Mouse (Mus musculus): Measurements from ENCODE around the gene Ppp3r2.

The Ppp3r2 gene

DNA sequence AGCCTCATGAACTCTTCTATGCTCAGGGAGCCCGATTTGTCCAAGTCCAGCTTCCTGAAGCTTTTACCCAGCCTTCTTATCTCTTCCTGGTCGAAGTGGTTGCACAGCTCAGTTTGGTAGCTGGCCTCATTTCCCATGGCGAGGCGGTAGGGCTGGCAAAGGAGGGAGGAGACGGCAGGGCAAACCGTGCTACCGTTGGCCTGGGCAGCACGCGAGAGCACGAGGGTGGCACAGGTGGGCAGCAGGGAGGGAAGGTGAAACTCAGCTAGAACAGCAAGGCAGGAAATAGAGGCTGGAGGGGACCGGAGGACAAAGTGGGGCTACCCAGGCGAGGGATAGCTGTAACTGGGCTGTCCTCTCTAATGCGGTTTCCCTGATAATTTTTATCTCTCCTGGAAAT is at the start of gene Ppp3r2:
TSS of gene Ppp3r2 (minus strand) at position 213 of the 400 bp plus-strand sequence.
- Histone ChIP-seq H3K4me1 (replicated peaks; ENCODE audit: low read depth, low read length) (no peaks in the 10 kb centered on the region), H3K4me3 (replicated peaks; ENCODE audit: low read length) (no peak within 1 kb of the TSS), H3K9me3 (ENCODE audit: low read length) (no peaks in the 10 kb centered on the region), H3K27me3 (ENCODE audit: insufficient read depth, low read length) (no peaks in the 10 kb centered on the region), H3K36me3 (ENCODE audit: insufficient read depth, low read length) (no peaks in the 10 kb centered on the region)
- TF ChIP-seq POU5F1 (IDR thresholded peaks at IDR 0.05; ENCODE audit: borderline replicate concordance, low read length): no peak
- TF ChIP-seq NANOG (IDR thresholded peaks at IDR 0.05; ENCODE audit: borderline replicate concordance, low read length): no peak
- TF ChIP-seq CTCF (conservative IDR thresholded peaks at IDR 0.05; ENCODE audit: low read length): no peak

- no peaks in the 10 kb centered on the region for H3K9me3 ChIP-seq (ENCODE audit: low read length)
- H3K4me3 ChIP-seq (replicated peaks; ENCODE audit: low read length): no peak overlapping the region
- H3K27me3 ChIP-seq (ENCODE audit: insufficient read depth, low read length): no peaks in the 10 kb centered on the region
- TF ChIP-seq CTCF (conservative IDR thresholded peaks at IDR 0.05; ENCODE audit: low read length): no peak
- no peak for TF ChIP-seq NANOG (IDR thresholded peaks at IDR 0.05; ENCODE audit: borderline replicate concordance, low read length)
- TF ChIP-seq POU5F1 (IDR thresholded peaks at IDR 0.05; ENCODE audit: borderline replicate concordance, low read length): no peak
- no peaks in the 10 kb centered on the region for H3K4me1 ChIP-seq (replicated peaks; ENCODE audit: low read depth, low read length)
- no peaks in the 10 kb centered on the region for H3K36me3 ChIP-seq (ENCODE audit: insufficient read depth, low read length)
Observed at GRCm38 (mm10) chr4:49729326-49729725, 47.5 kb upstream of the Ppp3r2 start.

DNA sequence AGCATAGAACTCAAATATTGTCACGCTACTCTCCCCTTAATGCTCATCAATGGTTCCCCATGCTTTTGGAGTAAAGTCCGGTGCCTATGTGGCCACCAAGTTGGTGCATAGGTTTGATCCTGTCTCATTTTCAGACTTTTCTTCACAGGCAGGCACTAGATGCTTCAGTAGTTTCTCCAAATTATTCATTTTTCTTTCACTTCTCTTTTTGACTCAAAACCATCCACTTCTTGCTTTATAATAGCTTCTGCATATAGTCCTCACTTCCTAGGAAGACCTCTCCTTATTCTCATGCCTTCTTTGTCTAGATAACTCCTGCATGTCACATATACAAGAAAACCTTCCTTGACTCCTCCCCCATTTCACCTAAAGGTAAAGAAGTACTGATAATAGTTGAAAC is 42.1 kb upstream of the Ppp3r2 start:
- Histone ChIP-seq H3K4me1 (replicated peaks; ENCODE audit: low read depth, low read length) (no peaks in the 10 kb centered on the region), H3K4me3 (replicated peaks; ENCODE audit: low read length) (no peak overlapping the region), H3K36me3 (ENCODE audit: insufficient read depth, low read length) (no peaks in the 10 kb centered on the region), H3K9me3 (ENCODE audit: low read length) (no peaks in the 10 kb centered on the region), H3K27me3 (ENCODE audit: insufficient read depth, low read length) (no peaks in the 10 kb centered on the region)
- no peak for TF ChIP-seq NANOG (IDR thresholded peaks at IDR 0.05; ENCODE audit: borderline replicate concordance, low read length)
- TF ChIP-seq CTCF (conservative IDR thresholded peaks at IDR 0.05; ENCODE audit: low read length): no peak
- TF ChIP-seq POU5F1 (IDR thresholded peaks at IDR 0.05; ENCODE audit: borderline replicate concordance, low read length): no peak

DNA sequence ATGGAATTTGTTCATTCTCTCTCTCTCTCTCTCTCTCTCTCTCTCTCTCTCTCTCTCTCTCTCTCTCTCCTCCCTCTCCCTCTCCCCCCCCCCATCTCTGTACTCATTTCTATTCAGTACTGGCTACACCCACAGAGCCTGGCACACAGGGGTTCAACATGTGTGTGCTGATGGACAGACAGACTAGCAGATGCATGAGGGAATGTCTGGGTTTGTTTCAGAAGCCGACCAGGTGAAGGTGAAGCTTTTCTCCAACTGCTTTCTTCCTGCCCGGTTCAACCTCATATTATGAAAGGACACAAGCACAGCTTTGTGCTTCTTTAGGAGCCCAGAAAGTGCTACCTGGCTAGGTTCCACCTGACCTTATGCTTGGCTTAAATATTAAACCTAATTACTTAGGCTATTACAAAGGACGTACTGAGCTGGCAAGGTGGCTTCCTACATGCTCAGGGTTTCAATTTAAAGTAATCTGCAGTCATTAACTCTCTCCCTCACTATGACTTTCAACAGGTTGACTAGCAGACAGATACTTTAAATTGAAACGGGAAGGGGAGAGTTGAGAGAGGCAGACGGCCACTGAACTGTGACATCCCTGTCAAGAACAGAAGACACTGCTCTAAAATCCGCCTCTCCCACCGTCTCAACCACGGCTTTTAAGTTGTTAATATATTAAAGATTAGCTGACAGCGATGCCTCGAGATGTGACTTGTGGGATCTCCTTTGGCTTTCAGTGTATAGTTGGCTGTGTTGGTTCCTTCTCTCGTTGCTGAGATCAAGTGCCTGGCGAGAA is 9.8 kb upstream of the Ppp3r2 start:
- no peak for TF ChIP-seq NANOG (IDR thresholded peaks at IDR 0.05; ENCODE audit: borderline replicate concordance, low read length)
- no peak for TF ChIP-seq CTCF (conservative IDR thresholded peaks at IDR 0.05; ENCODE audit: low read length)
- TF ChIP-seq POU5F1 (IDR thresholded peaks at IDR 0.05; ENCODE audit: borderline replicate concordance, low read length): no peak
- Histone ChIP-seq H3K4me3 (replicated peaks; ENCODE audit: low read length) (no peak overlapping the region), H3K36me3 (ENCODE audit: insufficient read depth, low read length) (no peaks in the 10 kb centered on the region), H3K4me1 (replicated peaks; ENCODE audit: low read depth, low read length) (no peaks in the 10 kb centered on the region), H3K27me3 (ENCODE audit: insufficient read depth, low read length) (no peaks in the 10 kb centered on the region), H3K9me3 (ENCODE audit: low read length) (no peaks in the 10 kb centered on the region)

- Histone ChIP-seq H3K9me3 (ENCODE audit: low read length) (no peaks in the 10 kb centered on the region), H3K4me1 (replicated peaks; ENCODE audit: low read depth, low read length) (no peaks in the 10 kb centered on the region), H3K4me3 (replicated peaks; ENCODE audit: low read length) (no peak overlapping the region), H3K36me3 (ENCODE audit: insufficient read depth, low read length) (no peaks in the 10 kb centered on the region), H3K27me3 (ENCODE audit: insufficient read depth, low read length) (no peaks in the 10 kb centered on the region)
- TF ChIP-seq NANOG (IDR thresholded peaks at IDR 0.05; ENCODE audit: borderline replicate concordance, low read length) (no peak), POU5F1 (IDR thresholded peaks at IDR 0.05; ENCODE audit: borderline replicate concordance, low read length) (no peak), CTCF (conservative IDR thresholded peaks at IDR 0.05; ENCODE audit: low read length) (peak; percentile 67)
Observed at GRCm38 (mm10) chr4:49688594-49689288, 6.9 kb upstream of the Ppp3r2 start.

- no peaks in the 10 kb centered on the region for H3K4me1 ChIP-seq (replicated peaks; ENCODE audit: low read depth, low read length)
- TF ChIP-seq NANOG (IDR thresholded peaks at IDR 0.05; ENCODE audit: borderline replicate concordance, low read length) (no peak), CTCF (conservative IDR thresholded peaks at IDR 0.05; ENCODE audit: low read length) (no peak), POU5F1 (IDR thresholded peaks at IDR 0.05; ENCODE audit: borderline replicate concordance, low read length) (no peak)
- no peak overlapping the region for H3K4me3 ChIP-seq (replicated peaks; ENCODE audit: low read length)
- no peaks in the 10 kb centered on the region for H3K9me3 ChIP-seq (ENCODE audit: low read length)
- no peaks in the 10 kb centered on the region for H3K36me3 ChIP-seq (ENCODE audit: insufficient read depth, low read length)
- H3K27me3 ChIP-seq (ENCODE audit: insufficient read depth, low read length): no peaks in the 10 kb centered on the region
Observed at GRCm38 (mm10) chr4:49680171-49680875, 1.5 kb downstream of the Ppp3r2 start.

DNA sequence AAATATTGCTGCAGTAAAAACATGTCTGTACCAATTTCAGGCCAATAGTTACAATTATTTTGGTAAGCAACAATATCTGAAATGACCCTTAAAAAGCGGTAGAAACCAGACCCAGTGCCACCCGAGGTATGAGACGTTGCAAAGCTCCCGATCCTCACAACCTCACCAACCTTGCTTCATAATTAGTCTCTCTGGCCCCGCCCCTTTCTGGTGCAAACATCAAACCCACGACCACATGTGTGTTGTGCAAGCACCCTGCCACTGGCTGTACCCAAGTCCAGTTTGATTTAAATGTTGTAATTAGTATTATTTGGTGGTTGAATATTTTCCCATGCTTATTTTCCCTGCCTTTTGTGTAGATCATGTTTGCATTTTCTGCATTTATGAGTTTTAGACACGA is 5.0 kb downstream of the Ppp3r2 start:
- TF ChIP-seq NANOG (IDR thresholded peaks at IDR 0.05; ENCODE audit: borderline replicate concordance, low read length) (no peak), POU5F1 (IDR thresholded peaks at IDR 0.05; ENCODE audit: borderline replicate concordance, low read length) (no peak), CTCF (conservative IDR thresholded peaks at IDR 0.05; ENCODE audit: low read length) (no peak)
- no peaks in the 10 kb centered on the region for H3K36me3 ChIP-seq (ENCODE audit: insufficient read depth, low read length)
- H3K4me3 ChIP-seq (replicated peaks; ENCODE audit: low read length): no peak overlapping the region
- H3K9me3 ChIP-seq (ENCODE audit: low read length): no peaks in the 10 kb centered on the region
- H3K4me1 ChIP-seq (replicated peaks; ENCODE audit: low read depth, low read length): no peaks in the 10 kb centered on the region
- no peaks in the 10 kb centered on the region for H3K27me3 ChIP-seq (ENCODE audit: insufficient read depth, low read length)

DNA sequence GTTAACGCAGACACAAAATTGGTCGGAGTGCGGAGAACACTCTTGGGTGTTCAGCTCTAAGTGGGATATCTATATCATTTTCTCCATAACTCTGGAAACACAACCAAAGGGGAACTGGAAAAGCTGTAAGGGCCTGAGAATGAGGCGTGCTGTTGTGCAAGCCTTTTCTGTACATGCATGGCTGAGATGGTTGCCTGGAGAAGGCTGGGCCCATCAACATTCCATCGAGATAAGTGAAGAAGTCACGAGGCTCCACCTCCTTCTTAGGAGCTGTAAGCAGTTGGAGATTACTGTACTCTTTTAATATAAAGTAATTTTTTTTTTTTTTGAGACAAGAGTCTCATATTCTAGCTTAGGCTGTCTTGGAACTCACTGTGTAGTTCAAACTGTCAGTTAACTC is 5.8 kb downstream of the Ppp3r2 start:
- Histone ChIP-seq H3K36me3 (ENCODE audit: insufficient read depth, low read length) (no peaks in the 10 kb centered on the region), H3K27me3 (ENCODE audit: insufficient read depth, low read length) (no peaks in the 10 kb centered on the region), H3K4me1 (replicated peaks; ENCODE audit: low read depth, low read length) (no peaks in the 10 kb centered on the region), H3K4me3 (replicated peaks; ENCODE audit: low read length) (no peak overlapping the region), H3K9me3 (ENCODE audit: low read length) (no peaks in the 10 kb centered on the region)
- TF ChIP-seq NANOG (IDR thresholded peaks at IDR 0.05; ENCODE audit: borderline replicate concordance, low read length) (no peak), POU5F1 (IDR thresholded peaks at IDR 0.05; ENCODE audit: borderline replicate concordance, low read length) (no peak), CTCF (conservative IDR thresholded peaks at IDR 0.05; ENCODE audit: low read length) (no peak)

Measured in E14TG2a.4 (cell line).